Mouse (Mus musculus): ENCODE results near the gene Tox2. TPM values are rescaled to one million over a fixed set of nuclear protein-coding genes. Genes with fewer than 3 reads are reported as not detected.
A peak's percentile ranks its signal among the peaks of the same experiment; 100 is the strongest.

Gene Tox2
- polyA plus RNA-seq (2012; rRNA removed): 26.1 and 28.1 TPM in 2 replicates

- Histone ChIP-seq H3K27ac (ENCODE audit: insufficient read depth, low read length) (no peak within 1 kb of the TSS), H3K4me3 (ENCODE audit: insufficient read depth, low read length) (peak within 1 kb of the TSS; percentile 17), H3K4me1 (ENCODE audit: control insufficient read depth, insufficient read depth, low read length) (no peaks in the 10 kb centered on the region)
- TF ChIP-seq POLR2A (IDR thresholded peaks at IDR 0.05; ENCODE audit: extremely low read depth, insufficient read depth, low read length) (no peak), CTCF (IDR thresholded peaks at IDR 0.05; ENCODE audit: extremely low read depth, insufficient read depth, low read length) (no peak)
These were observed at the start of gene Tox2 for GRCm38 (mm10) chr2:163202884-163203634. Gene Tox2 (plus strand): TSS chr2:163203125.

GRCm38 (mm10) chr2:163154673-163155072 lies 48.3 kb upstream of the Tox2 start:
- Histone ChIP-seq H3K4me1 (ENCODE audit: control insufficient read depth, insufficient read depth, low read length) (peaks cover 3% of the 10 kb centered on the region; the same call in 1 of the 2 replicates), H3K4me3 (ENCODE audit: insufficient read depth, low read length) (no peak overlapping the region), H3K27ac (ENCODE audit: insufficient read depth, low read length) (no peak overlapping the region)
- TF ChIP-seq POLR2A (IDR thresholded peaks at IDR 0.05; ENCODE audit: extremely low read depth, insufficient read depth, low read length) (no peak), CTCF (IDR thresholded peaks at IDR 0.05; ENCODE audit: extremely low read depth, insufficient read depth, low read length) (no peak)

GRCm38 (mm10) chr2:163158979-163159378 lies 43.9 kb upstream of the Tox2 start:
- no peaks in the 10 kb centered on the region for H3K4me1 ChIP-seq (ENCODE audit: control insufficient read depth, insufficient read depth, low read length)
- H3K4me3 ChIP-seq (ENCODE audit: insufficient read depth, low read length): no peak overlapping the region
- no peak for TF ChIP-seq CTCF (IDR thresholded peaks at IDR 0.05; ENCODE audit: extremely low read depth, insufficient read depth, low read length)
- no peak for TF ChIP-seq POLR2A (IDR thresholded peaks at IDR 0.05; ENCODE audit: extremely low read depth, insufficient read depth, low read length)
- no peak overlapping the region for H3K27ac ChIP-seq (ENCODE audit: insufficient read depth, low read length)

- Histone ChIP-seq H3K4me3 (ENCODE audit: insufficient read depth, low read length) (no peak overlapping the region), H3K27ac (ENCODE audit: insufficient read depth, low read length) (no peak overlapping the region), H3K4me1 (ENCODE audit: control insufficient read depth, insufficient read depth, low read length) (peaks cover 3% of the 10 kb centered on the region)
- TF ChIP-seq POLR2A (IDR thresholded peaks at IDR 0.05; ENCODE audit: extremely low read depth, insufficient read depth, low read length) (no peak), CTCF (IDR thresholded peaks at IDR 0.05; ENCODE audit: extremely low read depth, insufficient read depth, low read length) (no peak)
These were observed 38.4 kb upstream of the Tox2 start for GRCm38 (mm10) chr2:163164461-163164990.

- Histone ChIP-seq H3K4me1 (ENCODE audit: control insufficient read depth, insufficient read depth, low read length) (peaks cover 3% of the 10 kb centered on the region), H3K4me3 (ENCODE audit: insufficient read depth, low read length) (no peak overlapping the region), H3K27ac (ENCODE audit: insufficient read depth, low read length) (no peak overlapping the region)
- no peak for TF ChIP-seq POLR2A (IDR thresholded peaks at IDR 0.05; ENCODE audit: extremely low read depth, insufficient read depth, low read length)
- TF ChIP-seq CTCF (IDR thresholded peaks at IDR 0.05; ENCODE audit: extremely low read depth, insufficient read depth, low read length): no peak
These were observed 36.7 kb upstream of the Tox2 start for GRCm38 (mm10) chr2:163166067-163166805.

GRCm38 (mm10) chr2:163171891-163172290 lies 31.0 kb upstream of the Tox2 start:
- H3K4me1 ChIP-seq (ENCODE audit: control insufficient read depth, insufficient read depth, low read length): no peaks in the 10 kb centered on the region
- TF ChIP-seq CTCF (IDR thresholded peaks at IDR 0.05; ENCODE audit: extremely low read depth, insufficient read depth, low read length) (no peak), POLR2A (IDR thresholded peaks at IDR 0.05; ENCODE audit: extremely low read depth, insufficient read depth, low read length) (no peak)
- H3K4me3 ChIP-seq (ENCODE audit: insufficient read depth, low read length): no peak overlapping the region
- H3K27ac ChIP-seq (ENCODE audit: insufficient read depth, low read length): no peak overlapping the region

- Histone ChIP-seq H3K27ac (ENCODE audit: insufficient read depth, low read length) (no peak overlapping the region), H3K4me1 (ENCODE audit: control insufficient read depth, insufficient read depth, low read length) (no peaks in the 10 kb centered on the region), H3K4me3 (ENCODE audit: insufficient read depth, low read length) (no peak overlapping the region)
- TF ChIP-seq CTCF (IDR thresholded peaks at IDR 0.05; ENCODE audit: extremely low read depth, insufficient read depth, low read length): no peak
- no peak for TF ChIP-seq POLR2A (IDR thresholded peaks at IDR 0.05; ENCODE audit: extremely low read depth, insufficient read depth, low read length)
These were observed 28.9 kb upstream of the Tox2 start for GRCm38 (mm10) chr2:163174066-163174465.

GRCm38 (mm10) chr2:163175831-163176230 lies 27.1 kb upstream of the Tox2 start:
- no peak overlapping the region for H3K27ac ChIP-seq (ENCODE audit: insufficient read depth, low read length)
- TF ChIP-seq POLR2A (IDR thresholded peaks at IDR 0.05; ENCODE audit: extremely low read depth, insufficient read depth, low read length) (no peak), CTCF (IDR thresholded peaks at IDR 0.05; ENCODE audit: extremely low read depth, insufficient read depth, low read length) (no peak)
- H3K4me3 ChIP-seq (ENCODE audit: insufficient read depth, low read length): no peak overlapping the region
- H3K4me1 ChIP-seq (ENCODE audit: control insufficient read depth, insufficient read depth, low read length): no peaks in the 10 kb centered on the region

- H3K4me3 ChIP-seq (ENCODE audit: insufficient read depth, low read length): no peak overlapping the region
- no peak for TF ChIP-seq POLR2A (IDR thresholded peaks at IDR 0.05; ENCODE audit: extremely low read depth, insufficient read depth, low read length)
- TF ChIP-seq CTCF (IDR thresholded peaks at IDR 0.05; ENCODE audit: extremely low read depth, insufficient read depth, low read length): no peak
- H3K4me1 ChIP-seq (ENCODE audit: control insufficient read depth, insufficient read depth, low read length): no peaks in the 10 kb centered on the region
- no peak overlapping the region for H3K27ac ChIP-seq (ENCODE audit: insufficient read depth, low read length)
These were observed 26.4 kb upstream of the Tox2 start for GRCm38 (mm10) chr2:163176502-163176901.
